Mouse (Mus musculus) left cerebral cortex, adult 8-10 months (tissue): ENCODE measurements at regions not wholly inside any gene's neighbourhood (a gene's known extent, or its start where the extent isn't known, plus 50 kb on each side); places are given as distances from the start of the nearest gene placed in this dataset.

ENCODE experiments used
- DNase-seq, 2 experiments: peaks; one replicate each; pipeline ENCODE4 v3.0.0; 2022; ENCODE audit warnings: low spot score in 2 of 2

GRCm38 (mm10) chr16:92979620-92980330 lies 153.8 kb upstream of the Runx1 start:
- DNase-seq, result no peak

- DNase-seq, result no peak
Observed at GRCm38 (mm10) chr16:92976097-92976496, 150.1 kb upstream of the Runx1 start.

- no peak for DNase-seq
Observed at GRCm38 (mm10) chr16:92975090-92975489, 149.1 kb upstream of the Runx1 start.

- DNase-seq, result no peak
Observed at GRCm38 (mm10) chr16:92972681-92973080, 146.7 kb upstream of the Runx1 start.

- DNase-seq, result no peak
Observed at GRCm38 (mm10) chr16:92971956-92972355, 146.0 kb upstream of the Runx1 start.

- no peak for DNase-seq
Observed at GRCm38 (mm10) chr16:92970587-92970986, 144.6 kb upstream of the Runx1 start.

- no peak for DNase-seq
Observed at GRCm38 (mm10) chr16:92969036-92969435, 143.1 kb upstream of the Runx1 start.

GRCm38 (mm10) chr16:92966069-92966866 lies 140.3 kb upstream of the Runx1 start:
- no peak for DNase-seq

GRCm38 (mm10) chr16:92965651-92966050 lies 139.7 kb upstream of the Runx1 start:
- no peak for DNase-seq

GRCm38 (mm10) chr16:92963582-92963981 lies 137.6 kb upstream of the Runx1 start:
- no peak for DNase-seq

GRCm38 (mm10) chr16:92961361-92961760 lies 135.4 kb upstream of the Runx1 start:
- DNase-seq, result no peak

GRCm38 (mm10) chr16:92960740-92961139 lies 134.8 kb upstream of the Runx1 start:
- no peak for DNase-seq

- no peak for DNase-seq
Observed at GRCm38 (mm10) chr16:92958967-92959366, 133.0 kb upstream of the Runx1 start.

- DNase-seq, result no peak
Observed at GRCm38 (mm10) chr16:92958146-92958545, 132.2 kb upstream of the Runx1 start.

- DNase-seq, result no peak
Observed at GRCm38 (mm10) chr16:92955508-92955907, 129.6 kb upstream of the Runx1 start.

- DNase-seq, result no peak
Observed at GRCm38 (mm10) chr16:92955087-92955486, 129.1 kb upstream of the Runx1 start.

- no peak for DNase-seq
Observed at GRCm38 (mm10) chr16:92953936-92954654, 128.1 kb upstream of the Runx1 start.

GRCm38 (mm10) chr16:92952336-92953097 lies 126.6 kb upstream of the Runx1 start:
- peak in 1 of 2 experiments; percentile 24 for DNase-seq

- DNase-seq, result no peak
Observed at GRCm38 (mm10) chr16:92951516-92951915, 125.6 kb upstream of the Runx1 start.

GRCm38 (mm10) chr16:92948494-92948893 lies 122.5 kb upstream of the Runx1 start:
- DNase-seq, result peak in 1 of 2 experiments; percentile 23

- DNase-seq, result no peak
Observed at GRCm38 (mm10) chr16:92946554-92946953, 120.6 kb upstream of the Runx1 start.
